Mouse (Mus musculus) intestine, embryonic 16.5 days (tissue): ENCODE results near the gene Grb10. TPM values are rescaled to one million over a fixed set of nuclear protein-coding genes. Genes with fewer than 3 reads are reported as not detected.

Source experiments
- ATAC-seq: fragments of 200-750 bp; cut with Nextera tagmentation; 2 replicates; pipeline ENCODE4 v1.8.0; 2017; ENCODE audit warnings: moderate TSS enrichment, moderate library complexity
- H3K27ac ChIP-seq: fragments of 300-500 bp; sonication (generic); 2 replicates; pipeline ENCODE4 v1.5.1; 2014; ENCODE audit warnings: mild to moderate bottlenecking, low read length
- H3K27me3 ChIP-seq: fragments of 300-500 bp; sonication (generic); replicated peaks from 2 replicates; pipeline ENCODE4 v1.6.1; 2014; ENCODE audit warnings: low read length, control low read depth, mixed read lengths; ENCODE audit not compliant: control insufficient read depth, insufficient read depth
- H3K36me3 ChIP-seq: fragments of 300-500 bp; sonication (generic); 2 replicates; pipeline ENCODE4 v1.6.1; 2014; ENCODE audit warnings: low read length, control low read depth; ENCODE audit not compliant: control insufficient read depth, insufficient read depth
- H3K4me1 ChIP-seq: fragments of 300-500 bp; sonication (generic); 2 replicates; pipeline ENCODE4 v1.6.1; 2014; ENCODE audit warnings: low read length, control low read depth, mixed read lengths; ENCODE audit not compliant: control insufficient read depth, insufficient read depth
- H3K4me2 ChIP-seq: fragments of 300-500 bp; sonication (generic); 2 replicates; pipeline ENCODE4 v1.6.1; 2014; ENCODE audit warnings: low read depth, low read length, control low read depth
- H3K4me3 ChIP-seq: fragments of 300-500 bp; sonication (generic); 2 replicates; pipeline ENCODE4 v1.5.1; 2014; ENCODE audit warnings: mild to moderate bottlenecking, low read length
- H3K9ac ChIP-seq: fragments of 300-500 bp; sonication (generic); 2 replicates; pipeline ENCODE4 v1.6.1; 2014; ENCODE audit warnings: low read depth, low read length
- H3K9me3 ChIP-seq: fragments of 300-500 bp; sonication (generic); 2 replicates; pipeline ENCODE4 v1.6.1; 2016; ENCODE audit warnings: low read length, control low read depth; ENCODE audit not compliant: control insufficient read depth
- WGBS: fragments of 180-500 bp; shearing (Covaris S2); extraction: QIAGEN DNeasy Blood & Tissue Kit; methylation state at CpG from one replicate; pipeline ENCODE4 v1.1.7; 2014; 5-methylcytosine and 5-hydroxymethylcytosine counted together
- polyA plus RNA-seq: library from polyadenylated mRNA; unstranded; fragments of >200 nt; fragmentation: Nextera tagmentation; extraction: Ambion mirVana; gene quantifications from 2 replicates; pipeline ENCODE4 v1.2.1, GENCODE M21; 2015

The Grb10 gene
- polyA plus RNA-seq, 1 experiment from 2014 or later: 238 TPM

DNA sequence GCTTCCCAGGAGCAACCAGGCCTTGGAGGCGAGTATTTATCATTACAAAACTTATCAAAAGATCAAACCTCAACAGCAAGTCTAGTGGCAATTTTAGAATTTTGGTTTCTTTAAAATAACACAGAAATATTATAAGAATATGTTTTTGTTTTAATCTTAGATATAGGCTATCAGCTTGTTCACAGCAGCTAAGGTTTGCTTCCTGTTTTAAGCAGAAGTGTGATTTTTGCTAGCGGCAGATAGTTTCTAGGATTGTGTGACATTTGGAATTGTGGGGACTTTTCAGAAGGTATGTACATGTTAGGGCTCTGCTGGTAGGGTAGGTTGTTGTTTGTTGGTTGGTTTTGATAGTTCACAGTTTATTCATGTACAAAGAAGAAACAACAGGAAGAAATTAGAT lies 143.0 kb downstream of the Grb10 start:
- H3K27ac ChIP-seq: no peak overlapping the region
- no peaks in the 10 kb centered on the region for H3K9me3 ChIP-seq
- H3K27me3 ChIP-seq: no peaks in the 10 kb centered on the region
- H3K36me3 ChIP-seq: no peaks in the 10 kb centered on the region
- no peak overlapping the region for H3K4me3 ChIP-seq
- peaks cover 20% of the 10 kb centered on the region for H3K4me1 ChIP-seq
- ATAC-seq: no peak
- no peak overlapping the region for H3K9ac ChIP-seq
- 79% methylated on average over 2 of the region's 2 CpGs for WGBS
- no peak overlapping the region for H3K4me2 ChIP-seq

DNA sequence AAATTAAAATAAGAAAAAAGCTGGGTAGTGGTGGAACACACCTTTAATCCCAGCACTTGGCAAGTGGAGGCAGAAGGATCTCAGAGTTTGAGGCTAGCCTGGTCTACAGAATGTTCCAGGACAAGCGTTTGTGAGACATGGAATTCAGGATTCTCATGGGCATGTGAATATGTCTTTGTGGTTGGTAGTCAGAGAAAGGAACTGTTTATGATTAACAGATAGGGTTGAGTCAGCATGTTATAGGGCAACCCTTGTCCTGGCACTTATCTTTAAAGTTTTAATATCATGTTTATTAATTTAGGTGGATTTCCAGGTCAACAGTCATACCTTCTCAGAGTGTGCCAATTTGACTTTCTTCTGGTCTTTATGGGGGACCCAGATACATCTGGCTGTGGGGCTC lies 144.7 kb downstream of the Grb10 start:
- H3K9me3 ChIP-seq: no peaks in the 10 kb centered on the region
- WGBS: 62% methylated on average over 1 of the region's 1 CpGs
- H3K4me3 ChIP-seq: no peak overlapping the region
- 0 out of 2 replicates have a peak overlapping the region, but pooled peaks have one; percentile 30 for H3K27ac ChIP-seq
- H3K4me1 ChIP-seq: peaks cover 23% of the 10 kb centered on the region
- no peaks in the 10 kb centered on the region for H3K36me3 ChIP-seq
- H3K27me3 ChIP-seq: no peaks in the 10 kb centered on the region
- no peak overlapping the region for H3K9ac ChIP-seq
- no peak for ATAC-seq
- no peak overlapping the region for H3K4me2 ChIP-seq

DNA sequence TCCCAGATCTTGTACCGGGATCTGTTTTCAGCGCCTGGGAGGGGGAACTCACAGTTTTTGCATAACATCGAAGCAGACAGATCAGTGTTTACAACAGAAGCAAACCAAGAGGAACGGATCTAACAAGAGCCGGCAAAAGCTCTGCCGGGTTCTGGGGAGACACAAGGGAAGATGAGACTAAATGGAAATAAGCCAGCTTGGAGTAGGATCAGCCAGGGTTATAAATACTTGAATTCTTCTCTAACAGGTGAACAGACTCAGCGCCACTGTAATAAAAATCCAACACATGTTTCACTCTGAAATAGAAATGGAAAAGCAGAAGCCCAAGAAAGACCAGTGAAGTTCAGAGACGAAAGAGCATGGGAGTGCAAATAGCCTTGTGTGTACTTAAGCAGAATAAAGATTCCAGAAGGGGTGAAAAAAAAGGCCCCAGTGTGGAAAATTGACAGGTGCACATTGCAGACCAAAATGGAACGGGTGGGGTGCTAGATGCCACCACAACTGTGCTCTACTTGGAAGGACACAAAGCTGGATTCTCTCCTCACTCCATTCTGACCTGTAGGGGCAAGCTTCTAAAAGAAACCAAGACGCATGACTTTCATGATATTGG lies 145.4 kb downstream of the Grb10 start:
- no peak overlapping the region for H3K4me3 ChIP-seq
- peak overlapping the region; percentile 52 for H3K27ac ChIP-seq
- no peaks in the 10 kb centered on the region for H3K36me3 ChIP-seq
- peaks cover 23% of the 10 kb centered on the region for H3K4me1 ChIP-seq
- no peak for ATAC-seq
- no peaks in the 10 kb centered on the region for H3K27me3 ChIP-seq
- H3K9ac ChIP-seq: no peak overlapping the region
- 26% methylated on average over 10 of the region's 10 CpGs for WGBS
- peak overlapping the region; percentile 8; the same call in 1 of the 2 replicates for H3K4me2 ChIP-seq
- H3K9me3 ChIP-seq: no peaks in the 10 kb centered on the region

DNA sequence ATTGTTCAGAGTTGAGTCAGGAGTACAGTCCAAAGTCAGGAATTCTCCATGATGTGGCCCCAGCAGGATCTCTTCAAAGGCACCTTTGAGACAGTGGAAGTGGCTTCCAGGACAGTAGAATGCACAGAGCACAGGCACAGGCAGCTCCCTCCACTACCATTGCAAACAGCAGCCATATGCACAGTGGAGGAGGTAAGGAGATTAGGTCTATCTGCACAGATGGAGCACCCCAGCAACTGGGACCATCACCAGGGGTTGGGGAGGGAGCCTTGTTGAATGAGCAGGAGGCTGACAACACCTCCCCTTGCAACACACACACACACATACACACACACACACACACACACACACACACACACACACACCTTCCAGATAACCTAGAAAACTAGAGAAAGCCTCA lies 146.7 kb downstream of the Grb10 start:
- Histone ChIP-seq H3K27me3 (no peaks in the 10 kb centered on the region), H3K4me3 (no peak overlapping the region), H3K27ac (no peak overlapping the region), H3K4me2 (no peak overlapping the region), H3K36me3 (no peaks in the 10 kb centered on the region), H3K9ac (no peak overlapping the region), H3K9me3 (no peaks in the 10 kb centered on the region), H3K4me1 (peaks cover 26% of the 10 kb centered on the region)
- no peak for ATAC-seq

DNA sequence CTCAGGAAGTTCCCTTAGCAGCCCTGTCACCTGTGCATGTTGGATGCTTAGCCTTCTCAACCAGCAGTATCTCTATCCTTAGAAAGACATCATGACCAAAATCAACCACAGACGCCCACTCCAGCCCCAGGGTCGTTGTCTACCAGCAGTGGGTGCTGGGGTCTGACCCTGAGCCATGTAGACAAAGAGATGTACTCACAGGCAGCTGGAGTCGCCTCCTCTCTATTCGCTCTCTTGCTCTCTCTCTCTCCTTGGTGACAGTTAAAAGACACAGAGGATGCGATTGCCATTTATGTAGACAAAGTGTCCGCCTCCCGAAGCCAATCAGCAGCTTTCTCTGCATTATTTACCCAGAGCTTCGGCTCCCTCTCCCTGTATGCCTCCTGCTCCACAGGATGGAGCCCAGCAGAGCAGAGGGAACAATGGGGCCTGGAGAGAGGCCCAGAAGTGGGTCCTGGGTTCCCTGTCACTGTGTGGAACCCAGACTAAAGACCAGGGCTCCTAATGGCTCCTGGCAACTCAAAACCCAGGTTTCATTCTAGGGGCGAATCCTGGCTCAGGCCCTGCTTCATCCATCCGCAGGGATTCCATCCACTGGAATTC lies 148.2 kb downstream of the Grb10 start:
- WGBS: 67% methylated on average over 10 of the region's 10 CpGs
- no peaks in the 10 kb centered on the region for H3K36me3 ChIP-seq
- no peak for ATAC-seq
- H3K4me2 ChIP-seq: no peak overlapping the region
- no peaks in the 10 kb centered on the region for H3K9me3 ChIP-seq
- H3K27ac ChIP-seq: no peak overlapping the region
- H3K9ac ChIP-seq: no peak overlapping the region
- H3K4me3 ChIP-seq: no peak overlapping the region
- peaks cover 37% of the 10 kb centered on the region for H3K4me1 ChIP-seq
- no peaks in the 10 kb centered on the region for H3K27me3 ChIP-seq

DNA sequence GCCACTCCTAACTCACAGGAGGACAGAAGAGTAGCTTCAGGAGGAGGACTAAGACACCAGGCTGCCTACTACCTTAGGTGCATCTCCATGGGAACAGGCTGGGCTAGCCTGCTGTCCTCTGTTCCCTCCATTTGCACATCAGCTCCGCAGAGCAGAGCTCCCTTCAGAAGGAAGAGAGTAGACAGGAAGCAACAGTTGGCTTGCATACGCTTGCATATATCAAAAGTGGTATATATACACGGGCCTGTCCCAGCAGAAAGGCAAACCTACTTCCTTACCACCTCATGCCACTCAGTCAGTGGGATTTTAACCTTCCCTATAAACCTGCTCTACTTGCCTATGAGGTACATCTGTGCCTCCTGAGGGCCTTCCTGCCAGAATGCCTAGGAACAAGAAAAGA lies 149.8 kb downstream of the Grb10 start:
- no peak for ATAC-seq
- Histone ChIP-seq H3K9ac (no peak overlapping the region), H3K4me1 (peaks cover 43% of the 10 kb centered on the region), H3K27me3 (no peaks in the 10 kb centered on the region), H3K9me3 (no peaks in the 10 kb centered on the region), H3K36me3 (no peaks in the 10 kb centered on the region), H3K4me3 (no peak overlapping the region), H3K27ac (0 out of 2 replicates have a peak overlapping the region, but pooled peaks have one; percentile 3), H3K4me2 (no peak overlapping the region)
- WGBS: 50% methylated on average over 3 of the region's 3 CpGs

DNA sequence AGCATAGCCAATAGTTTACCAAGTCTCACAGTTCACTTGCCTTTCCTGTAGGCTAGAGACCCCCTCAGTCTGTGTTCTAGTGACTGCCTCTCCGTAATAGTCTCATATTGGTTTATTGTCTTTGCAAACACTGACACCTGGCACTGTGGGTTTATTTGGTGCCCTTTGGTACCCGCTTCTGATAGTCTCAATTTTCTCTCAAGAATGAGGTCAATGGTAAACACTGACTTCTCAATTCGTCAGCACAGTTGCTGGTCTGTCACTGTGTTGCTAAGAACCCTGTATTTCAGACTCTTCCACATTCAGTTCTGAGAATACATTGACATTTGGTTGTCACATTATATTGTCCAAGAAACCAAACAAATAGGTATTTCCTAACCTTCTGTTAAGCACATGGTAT lies 150.4 kb downstream of the Grb10 start:
- H3K4me3 ChIP-seq: no peak overlapping the region
- no peak overlapping the region for H3K9ac ChIP-seq
- no peaks in the 10 kb centered on the region for H3K36me3 ChIP-seq
- ATAC-seq: peak; percentile 17
- H3K4me2 ChIP-seq: no peak overlapping the region
- H3K27ac ChIP-seq: no peak overlapping the region
- peaks cover 39% of the 10 kb centered on the region for H3K4me1 ChIP-seq
- H3K27me3 ChIP-seq: no peaks in the 10 kb centered on the region
- WGBS: 53% methylated on average over 3 of the region's 3 CpGs
- H3K9me3 ChIP-seq: no peaks in the 10 kb centered on the region

DNA sequence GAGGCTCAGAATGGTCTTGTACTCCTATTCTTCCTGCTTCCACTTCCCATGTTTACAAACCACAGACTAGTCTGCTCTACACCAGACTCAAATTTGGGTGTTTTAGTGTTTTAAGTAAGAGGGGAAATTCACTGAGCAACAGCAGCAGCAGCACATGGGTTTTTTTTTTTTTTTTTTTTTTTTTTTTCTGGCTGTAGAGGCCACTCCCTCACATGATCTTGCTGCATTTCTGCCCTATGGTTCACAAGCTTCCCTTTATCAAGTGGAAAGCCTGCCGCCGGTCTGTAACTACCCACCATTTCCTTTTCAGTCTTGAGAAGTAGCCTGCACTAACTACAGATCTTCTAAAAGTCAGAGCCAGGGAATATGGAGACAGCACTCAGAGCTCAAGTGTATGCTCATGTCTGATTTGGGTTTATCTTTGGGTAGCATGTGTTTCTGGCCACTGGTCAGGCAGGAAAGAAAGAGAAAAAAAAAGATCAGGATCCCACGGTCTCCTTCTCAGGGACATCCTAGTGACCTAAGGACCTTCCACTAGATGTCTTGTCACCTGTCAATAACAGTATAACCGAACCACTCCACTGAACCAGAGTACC lies 152.0 kb downstream of the Grb10 start:
- Histone ChIP-seq H3K9ac (no peak overlapping the region), H3K9me3 (no peaks in the 10 kb centered on the region), H3K27ac (0 out of 2 replicates have a peak overlapping the region, but pooled peaks have one; percentile 5), H3K4me2 (no peak overlapping the region), H3K36me3 (no peaks in the 10 kb centered on the region), H3K4me3 (no peak overlapping the region), H3K4me1 (peaks cover 33% of the 10 kb centered on the region), H3K27me3 (no peaks in the 10 kb centered on the region)
- WGBS: 38% methylated on average over 4 of the region's 4 CpGs
- peak; percentile 44 for ATAC-seq

DNA sequence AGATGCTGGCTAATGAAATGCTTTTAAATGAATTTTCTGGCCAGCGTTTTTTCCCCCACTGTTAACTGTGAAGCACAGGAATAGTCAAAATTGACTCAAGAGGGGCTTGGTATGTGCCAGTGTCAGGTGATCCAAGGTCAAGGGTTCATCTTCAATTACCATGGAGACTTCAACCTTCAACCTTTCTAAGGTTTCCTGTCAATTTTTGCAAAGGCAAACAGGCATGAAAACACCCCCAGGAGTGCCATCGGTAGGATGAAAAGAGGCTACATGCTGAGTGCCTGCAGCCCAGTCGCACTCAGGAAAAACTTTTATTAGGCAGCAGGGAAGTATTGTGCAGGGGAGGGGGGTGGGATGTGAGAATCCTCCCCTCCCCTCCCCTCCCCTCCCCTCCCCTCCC lies 152.6 kb downstream of the Grb10 start:
- ATAC-seq: no peak
- no peak overlapping the region for H3K27ac ChIP-seq
- WGBS: 22% methylated on average over 3 of the region's 3 CpGs

More for the DNA sequence above, 152.6 kb downstream of the Grb10 start:
- Histone ChIP-seq H3K36me3 (no peaks in the 10 kb centered on the region), H3K4me1 (peaks cover 33% of the 10 kb centered on the region), H3K4me2 (no peak overlapping the region), H3K4me3 (no peak overlapping the region), H3K9me3 (no peaks in the 10 kb centered on the region), H3K27me3 (no peaks in the 10 kb centered on the region), H3K9ac (no peak overlapping the region)
